Mouse (Mus musculus) C2C12 (cell line): Measurements from ENCODE around the gene Hist1h2bk. TPM values are rescaled to one million over a fixed set of nuclear protein-coding genes. Genes with fewer than 3 reads are reported as not detected.
"Not testable (repeated sequence)": the region's sequence is repeated elsewhere in the genome, so short reads cannot be mapped to it uniquely, and the experiment has no call there.

ENCODE experiments used
- H3K27me3 ChIP-seq: one replicate; pipeline ENCODE4 v1.6.1; 2011; ENCODE audit not compliant: control insufficient read depth, insufficient read depth, insufficient read length
- H3K36me3 ChIP-seq: one replicate; pipeline ENCODE4 v1.6.1; 2011; ENCODE audit not compliant: control insufficient read depth, insufficient read depth
- H3K4me3 ChIP-seq: one replicate; pipeline ENCODE4 v1.5.1; 2011; ENCODE audit warnings: mild to moderate bottlenecking, control low read depth; ENCODE audit not compliant: poor library complexity, insufficient read depth, severe bottlenecking
- H3K79me2 ChIP-seq: one replicate; pipeline ENCODE4 v1.6.1; 2011; ENCODE audit not compliant: control insufficient read depth, insufficient read depth
- H3K79me3 ChIP-seq: one replicate; pipeline ENCODE4 v1.6.1; 2011; ENCODE audit warnings: low read depth, control low read depth
- H3ac ChIP-seq: one replicate; pipeline ENCODE3; 2011; ENCODE audit warnings: low read depth; ENCODE audit not compliant: control insufficient read depth, insufficient read length
- CEBPB ChIP-seq: IDR thresholded peaks from one replicate; pipeline ENCODE4 v1.6.1; 2011; ENCODE audit warnings: low read depth, mild to moderate bottlenecking, control low read depth, moderate library complexity
- CTCF ChIP-seq: IDR thresholded peaks from one replicate; pipeline ENCODE4 v1.5.1; 2011; ENCODE audit not compliant: control insufficient read depth, insufficient read depth, insufficient read length
- FOSL1 ChIP-seq: IDR thresholded peaks from one replicate; pipeline ENCODE4 v1.8.0; 2011; ENCODE audit warnings: mild to moderate bottlenecking, low read length; ENCODE audit not compliant: poor library complexity, insufficient read depth, severe bottlenecking
- MAX ChIP-seq: IDR thresholded peaks from one replicate; pipeline ENCODE4 v1.6.1; 2011; ENCODE audit warnings: mild to moderate bottlenecking, control low read depth
- MYOD1 ChIP-seq: IDR thresholded peaks from one replicate; pipeline ENCODE4 v1.6.1; 2011; ENCODE audit warnings: low read depth; ENCODE audit not compliant: control insufficient read depth, insufficient read length
- MYOG ChIP-seq: IDR thresholded peaks from one replicate; pipeline ENCODE4 v1.6.1; 2011; ENCODE audit not compliant: control insufficient read depth, insufficient read length; ENCODE audit errors: extremely low read depth
- USF1 ChIP-seq: IDR thresholded peaks from one replicate; pipeline ENCODE4 v1.6.1; 2011; ENCODE audit warnings: low read depth, mild to moderate bottlenecking, control low read depth, moderate library complexity
- microRNA-seq: library from miRNA; unstranded; fragments of <30 nt; microRNA quantifications from one replicate; pipeline ENCODE4, GENCODE M21; 2019; ENCODE audit warnings: borderline microRNAs expressed
- polyA plus RNA-seq: library from polyadenylated mRNA; unstranded; fragments of >200 nt; fragmentation: generic; extraction: Trizol; gene quantifications from one replicate; pipeline ENCODE4 v1.2.1, GENCODE M21; 2012; ENCODE audit warnings: missing spikeins

Hist1h2bk gene
- polyA plus RNA-seq, 1 experiment, result 12.8 TPM

GRCm38 (mm10) chr13:22051523-22051859, 15.8 kb downstream of the Hist1h2bk start:
- Histone ChIP-seq H3K27me3 (no peaks in the 10 kb centered on the region), H3K4me3 (peak overlapping the region; percentile 24), H3K79me3 (no peaks in the 10 kb centered on the region), H3K79me2 (no peaks in the 10 kb centered on the region), H3K36me3 (no peaks in the 10 kb centered on the region), H3ac (no peak overlapping the region)
- TF ChIP-seq MYOG (no peak), FOSL1 (no peak), MAX (no peak), MYOD1 (no peak), CEBPB (no peak)

- Histone ChIP-seq H3ac (no peak overlapping the region), H3K36me3 (no peaks in the 10 kb centered on the region), H3K27me3 (no peaks in the 10 kb centered on the region), H3K4me3 (no peak overlapping the region), H3K79me3 (no peaks in the 10 kb centered on the region), H3K79me2 (no peaks in the 10 kb centered on the region)
- TF ChIP-seq FOSL1 (no peak), USF1 (no peak), MYOG (no peak), CEBPB (no peak), MAX (no peak), CTCF (no peak), MYOD1 (no peak)
These were observed 18.1 kb downstream of the Hist1h2bk start for GRCm38 (mm10) chr13:22053754-22054153.

DNA sequence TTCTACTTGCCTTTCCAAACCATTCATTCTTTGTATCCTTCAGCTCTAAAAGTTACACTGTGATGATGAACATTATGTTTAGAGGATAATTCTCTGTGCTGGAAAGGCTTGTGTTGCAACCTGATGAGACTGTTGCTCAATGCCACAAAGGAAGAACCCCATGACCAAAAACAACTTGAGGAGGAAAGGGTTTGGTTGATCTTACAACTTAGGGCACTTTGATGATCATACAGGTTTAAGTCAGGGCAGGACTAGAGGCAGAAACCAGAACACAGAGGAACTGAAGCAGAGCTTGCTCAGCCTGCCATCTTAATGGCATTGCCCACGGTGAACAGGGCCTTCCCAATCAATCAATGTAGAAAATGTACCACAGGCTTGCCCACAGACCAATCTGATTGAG, 25.8 kb downstream of the Hist1h2bk start:
- Histone ChIP-seq H3ac (no peak overlapping the region), H3K27me3 (no peaks in the 10 kb centered on the region), H3K36me3 (no peaks in the 10 kb centered on the region), H3K4me3 (no peak overlapping the region), H3K79me3 (no peaks in the 10 kb centered on the region), H3K79me2 (no peaks in the 10 kb centered on the region)
- TF ChIP-seq MYOG (no peak), CEBPB (no peak), FOSL1 (no peak), MAX (no peak), USF1 (no peak), MYOD1 (no peak), CTCF (no peak)

GRCm38 (mm10) chr13:22063468-22063867, 27.8 kb downstream of the Hist1h2bk start:
- Histone ChIP-seq H3K36me3 (no peaks in the 10 kb centered on the region), H3K79me2 (no peaks in the 10 kb centered on the region), H3K79me3 (no peaks in the 10 kb centered on the region), H3ac (no peak overlapping the region), H3K4me3 (no peak overlapping the region), H3K27me3 (no peaks in the 10 kb centered on the region)
- TF ChIP-seq CTCF (no peak), MAX (no peak), FOSL1 (no peak)

DNA sequence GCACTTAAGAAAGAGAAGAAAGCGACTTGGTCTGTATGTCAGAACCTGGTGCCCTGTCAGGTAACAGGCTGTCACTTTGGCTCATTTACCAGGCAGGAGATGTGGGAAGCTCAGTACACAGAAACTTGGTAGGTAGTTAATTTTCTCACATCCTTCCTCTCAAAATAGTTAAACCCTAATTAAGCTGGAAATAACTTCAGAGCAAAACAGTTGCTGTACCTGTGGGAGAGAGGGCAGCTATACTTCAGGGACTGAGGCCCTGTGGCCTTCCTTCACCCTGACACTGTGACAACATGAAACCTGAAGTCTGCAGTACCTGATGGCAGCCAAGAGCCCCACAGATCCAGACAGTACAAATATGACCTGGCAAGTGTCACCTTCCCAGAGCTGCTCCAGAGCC, 48.5 kb downstream of the Hist1h2bk start, which contains the start of gene Vmn1r188:
Gene Vmn1r188 (plus strand): TSS at position 301 of the 400 bp plus-strand sequence.
- H3K79me3 ChIP-seq, H3K36me3 ChIP-seq, H3K4me3 ChIP-seq, H3K79me2 ChIP-seq, H3ac ChIP-seq, H3K27me3 ChIP-seq: not testable (repeated sequence)

Small RNAs within 50 kb of the gene (microRNA-seq; reads per million reads assigned to microRNA genes)
- gene Gm26300 (not detected), gene Gm44390 (not detected), gene Gm44486 (not detected)

Other genes starting within 250 kb of the Hist1h2bk start
- 18.1 TPM for gene Hist1h2an, start 248.7 kb upstream of the Hist1h2bk start, polyA plus RNA-seq
- 2.6 TPM for gene Hist1h2bp, start 248.4 kb upstream of the Hist1h2bk start, polyA plus RNA-seq
- gene Hist1h2bq, start 225.7 kb upstream of the Hist1h2bk start, polyA plus RNA-seq, result 20.3 TPM
- not detected for gene Hist1h2ao, start 225.4 kb upstream of the Hist1h2bk start, polyA plus RNA-seq
- not detected for gene Hist1h4m, start 224.1 kb upstream of the Hist1h2bk start, polyA plus RNA-seq
- 17.3 TPM for gene Hist1h4n, start 203.7 kb upstream of the Hist1h2bk start, polyA plus RNA-seq
- gene Hist1h2ap, start 202.4 kb upstream of the Hist1h2bk start, polyA plus RNA-seq, result 2,018 TPM
- 19.7 TPM for gene Hist1h2br, start 202.1 kb upstream of the Hist1h2bk start, polyA plus RNA-seq
- 1.4 TPM for gene Zfp184, start 90.8 kb upstream of the Hist1h2bk start, polyA plus RNA-seq
- gene Pom121l2, start 54.7 kb upstream of the Hist1h2bk start, polyA plus RNA-seq, result not detected
- gene Prss16, start 26.1 kb upstream of the Hist1h2bk start, polyA plus RNA-seq, result 1.1 TPM
- 9.5 TPM for gene Hist1h2ah, start 302 bp upstream of the Hist1h2bk start, polyA plus RNA-seq
- 31.8 TPM for gene Hist1h4i, start 5.5 kb downstream of the Hist1h2bk start, polyA plus RNA-seq
- gene Hist1h2ag, start 7.1 kb downstream of the Hist1h2bk start, polyA plus RNA-seq, result 9.8 TPM
- 6.8 TPM for gene Hist1h2bj, start 7.3 kb downstream of the Hist1h2bk start, polyA plus RNA-seq
- gene Vmn1r188, start 48.6 kb downstream of the Hist1h2bk start, polyA plus RNA-seq, result not detected
- gene Vmn1r189, start 70.0 kb downstream of the Hist1h2bk start, polyA plus RNA-seq, result not detected
- gene Vmn1r191, start 148.1 kb downstream of the Hist1h2bk start, polyA plus RNA-seq, result not detected
- gene Vmn1r192, start 155.3 kb downstream of the Hist1h2bk start, polyA plus RNA-seq, result not detected
- gene Vmn1r193, start 187.3 kb downstream of the Hist1h2bk start, polyA plus RNA-seq, result not detected
- gene Vmn1r194, start 208.3 kb downstream of the Hist1h2bk start, polyA plus RNA-seq, result not detected
- gene Vmn1r195, start 234.7 kb downstream of the Hist1h2bk start, polyA plus RNA-seq, result not detected